Mouse (Mus musculus) heart, postnatal 0 days (tissue): Measurements from ENCODE around the gene Cacnb4. TPM values are rescaled to one million over a fixed set of nuclear protein-coding genes. Genes with fewer than 3 reads are reported as not detected.

ENCODE experiments used
- ATAC-seq: fragments of 200-750 bp; cut with Nextera tagmentation; 2 replicates; pipeline ENCODE4 v1.8.0; 2017; ENCODE audit warnings: low read depth, moderate number of reproducible peaks, moderate library complexity; ENCODE audit not compliant: insufficient read depth
- DNase-seq: peaks from one replicate; pipeline ENCODE4 v3.0.0-alpha.2; 2016; ENCODE audit warnings: low spot score
- H3K27ac ChIP-seq: fragments of 300-500 bp; sonication (generic); 2 replicates; pipeline ENCODE4 v1.5.1; 2014; ENCODE audit warnings: low read depth, mild to moderate bottlenecking
- H3K27me3 ChIP-seq: fragments of 300-500 bp; sonication (generic); 2 replicates; pipeline ENCODE4 v1.6.1; 2014; ENCODE audit warnings: low read length, mixed read lengths; ENCODE audit not compliant: control insufficient read depth, insufficient read depth
- H3K36me3 ChIP-seq: fragments of 300-500 bp; sonication (generic); replicated peaks from 2 replicates; pipeline ENCODE4 v1.6.1; 2014; ENCODE audit warnings: low read length, mixed read lengths; ENCODE audit not compliant: control insufficient read depth, insufficient read depth
- H3K4me1 ChIP-seq: fragments of 300-500 bp; sonication (generic); 2 replicates; pipeline ENCODE4 v1.6.1; 2014; ENCODE audit warnings: antibody characterized with exemption; ENCODE audit not compliant: control insufficient read depth, insufficient read depth
- H3K4me2 ChIP-seq: fragments of 300-500 bp; sonication (generic); 2 replicates; pipeline ENCODE4 v1.6.1; 2014; ENCODE audit warnings: low read depth, mild to moderate bottlenecking, low read length, moderate library complexity
- H3K4me3 ChIP-seq: fragments of 300-500 bp; sonication (generic); 2 replicates; pipeline ENCODE4 v1.5.1; 2014; ENCODE audit warnings: low read depth, low read length
- H3K9ac ChIP-seq: fragments of 300-500 bp; sonication (generic); replicated peaks from 2 replicates; pipeline ENCODE4 v1.6.1; 2014; ENCODE audit warnings: low read depth, low read length, mixed read lengths
- H3K9me3 ChIP-seq: fragments of 300-500 bp; sonication (generic); replicated peaks from 2 replicates; pipeline ENCODE4 v1.6.1; 2016; ENCODE audit warnings: low read length; ENCODE audit not compliant: control insufficient read depth
- CTCF ChIP-seq: IDR thresholded peaks from 2 replicates; pipeline ENCODE4 v1.5.1; 2016; ENCODE audit warnings: antibody characterized with exemption, control low read depth, low read depth
- EP300 ChIP-seq: IDR thresholded peaks from 2 replicates; pipeline ENCODE4 v1.6.1; 2016; ENCODE audit warnings: antibody characterized with exemption, low read depth
- WGBS: fragments of 180-500 bp; shearing (Covaris S2); extraction: QIAGEN DNeasy Blood & Tissue Kit; methylation state at CpG from one replicate; pipeline ENCODE4 v1.1.7; 2014; 5-methylcytosine and 5-hydroxymethylcytosine counted together
- polyA plus RNA-seq: library from polyadenylated mRNA; unstranded; fragments of >200 nt; fragmentation: Nextera tagmentation; extraction: Ambion mirVana; gene quantifications from 2 replicates; pipeline ENCODE4 v1.2.1, GENCODE M21; 2015
- total RNA-seq: library from RNA; depleted of rRNA; stranded (reverse); fragments of >200 nt; gene quantifications from 2 replicates; pipeline ENCODE4 v1.2.3, GENCODE M21; 2014; ENCODE audit warnings: low replicate concordance

The Cacnb4 gene
- total and polyA plus RNA-seq, 2 experiments from 2014 or later, result 0.56 to 0.69 TPM

DNA sequence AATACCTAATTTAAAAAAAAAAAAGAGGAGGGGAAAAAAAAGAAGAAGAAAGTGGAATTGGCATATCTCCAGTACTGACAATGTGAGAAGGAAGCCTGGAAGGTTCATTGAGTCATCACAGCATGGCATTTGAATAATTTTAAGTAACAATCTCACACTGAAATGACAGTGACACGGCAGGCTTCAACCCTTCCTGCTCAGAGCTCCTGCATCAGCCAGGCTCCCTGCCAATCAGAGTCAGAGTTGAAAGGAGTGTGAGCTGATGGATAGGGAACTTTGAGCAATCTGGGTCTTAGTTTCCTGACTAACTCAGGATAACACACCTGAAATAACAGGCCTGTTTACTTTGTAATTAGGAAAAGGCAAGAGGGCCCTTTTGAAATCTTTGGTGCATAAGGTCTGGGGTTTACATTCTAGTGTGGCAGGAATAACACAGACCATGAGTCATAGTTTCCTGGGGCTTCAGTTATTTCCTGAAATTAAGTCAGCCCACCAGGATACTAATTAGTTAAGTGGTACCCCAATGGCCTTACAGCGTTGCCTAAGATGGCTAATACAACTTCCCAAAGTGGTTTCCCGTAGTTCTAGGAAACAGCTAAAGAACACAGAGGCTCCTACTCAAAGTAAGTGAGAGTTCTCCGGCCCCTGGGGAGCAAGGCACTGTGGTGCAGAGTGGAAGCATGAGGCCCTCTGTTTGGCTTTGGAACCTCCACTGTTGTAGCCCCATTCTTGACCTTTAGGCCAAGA is 204.9 kb downstream of the Cacnb4 start:
- ATAC-seq, result peak; percentile 36; the same call in 1 of the 2 replicates
- no peak for DNase-seq
- Histone ChIP-seq H3K27ac (no peak overlapping the region), H3K9ac (no peak overlapping the region), H3K27me3 (no peaks in the 10 kb centered on the region), H3K36me3 (no peaks in the 10 kb centered on the region), H3K9me3 (no peaks in the 10 kb centered on the region), H3K4me3 (no peak overlapping the region), H3K4me1 (peaks cover 2% of the 10 kb centered on the region; the same call in 1 of the 2 replicates), H3K4me2 (no peak overlapping the region)
- WGBS, result 31% methylated on average over 4 of the region's 4 CpGs
- TF ChIP-seq CTCF (no peak), EP300 (no peak)

DNA sequence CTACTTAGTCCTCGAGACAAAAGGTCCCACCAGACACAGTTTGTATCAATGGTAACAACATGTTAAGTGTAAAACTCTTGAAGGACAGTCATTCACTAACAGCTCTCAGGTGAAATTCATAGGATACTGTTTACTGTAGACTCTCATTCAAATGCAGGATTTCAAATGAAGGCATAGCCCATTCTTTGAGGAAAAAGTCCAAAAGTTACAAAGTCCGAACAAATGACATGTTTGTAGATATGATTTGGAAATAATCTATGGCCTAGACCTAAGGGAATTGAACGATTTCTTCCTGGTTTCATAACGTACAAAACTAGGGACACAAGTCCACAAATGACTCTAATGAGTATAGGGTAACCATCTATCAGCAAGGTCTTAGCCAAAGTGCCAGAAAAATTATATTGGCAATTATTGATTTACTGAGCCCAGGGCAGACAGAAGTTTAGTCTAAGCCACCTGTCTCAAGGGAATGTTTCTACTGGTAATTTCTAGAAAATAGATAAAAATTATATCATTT is 206.5 kb downstream of the Cacnb4 start:
- no peak overlapping the region for H3K4me2 ChIP-seq
- H3K4me3 ChIP-seq, result no peak overlapping the region
- 81% methylated on average over 4 of the region's 4 CpGs for WGBS
- H3K27ac ChIP-seq, result no peak overlapping the region
- H3K27me3 ChIP-seq, result no peaks in the 10 kb centered on the region
- TF ChIP-seq CTCF, result no peak
- no peak for TF ChIP-seq EP300
- no peak overlapping the region for H3K9ac ChIP-seq
- DNase-seq, result no peak
- H3K36me3 ChIP-seq, result no peaks in the 10 kb centered on the region
- H3K9me3 ChIP-seq, result no peaks in the 10 kb centered on the region
- no peaks in the 10 kb centered on the region for H3K4me1 ChIP-seq
- no peak for ATAC-seq

DNA sequence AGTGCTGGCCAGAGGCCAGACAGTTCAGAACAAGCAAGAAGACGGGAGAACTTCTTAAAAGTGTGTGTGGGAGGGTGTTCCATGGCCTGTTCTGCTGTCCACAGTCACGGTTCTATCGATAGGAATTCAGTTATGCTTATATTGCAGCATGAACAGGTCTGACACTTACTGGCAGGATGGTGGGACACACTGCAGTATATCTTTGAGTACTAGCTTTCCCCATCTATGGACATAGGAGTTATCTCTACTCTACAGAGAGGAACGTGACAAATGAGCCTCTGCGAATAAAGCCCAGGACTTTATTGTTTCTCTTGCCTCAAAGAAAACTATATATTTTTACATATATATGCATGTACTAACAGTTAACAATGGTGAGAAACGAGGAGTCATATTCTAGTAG is 209.0 kb downstream of the Cacnb4 start:
- DNase-seq (no peak), ATAC-seq (no peak)
- TF ChIP-seq CTCF (no peak), EP300 (no peak)
- H3K36me3 ChIP-seq, result no peaks in the 10 kb centered on the region
- H3K27ac ChIP-seq, result no peak overlapping the region
- H3K4me3 ChIP-seq, result no peak overlapping the region
- no peaks in the 10 kb centered on the region for H3K27me3 ChIP-seq
- no peak overlapping the region for H3K9ac ChIP-seq
- H3K4me2 ChIP-seq, result no peak overlapping the region
- H3K4me1 ChIP-seq, result no peaks in the 10 kb centered on the region
- no peaks in the 10 kb centered on the region for H3K9me3 ChIP-seq
- WGBS, result 59% methylated on average over 6 of the region's 6 CpGs

DNA sequence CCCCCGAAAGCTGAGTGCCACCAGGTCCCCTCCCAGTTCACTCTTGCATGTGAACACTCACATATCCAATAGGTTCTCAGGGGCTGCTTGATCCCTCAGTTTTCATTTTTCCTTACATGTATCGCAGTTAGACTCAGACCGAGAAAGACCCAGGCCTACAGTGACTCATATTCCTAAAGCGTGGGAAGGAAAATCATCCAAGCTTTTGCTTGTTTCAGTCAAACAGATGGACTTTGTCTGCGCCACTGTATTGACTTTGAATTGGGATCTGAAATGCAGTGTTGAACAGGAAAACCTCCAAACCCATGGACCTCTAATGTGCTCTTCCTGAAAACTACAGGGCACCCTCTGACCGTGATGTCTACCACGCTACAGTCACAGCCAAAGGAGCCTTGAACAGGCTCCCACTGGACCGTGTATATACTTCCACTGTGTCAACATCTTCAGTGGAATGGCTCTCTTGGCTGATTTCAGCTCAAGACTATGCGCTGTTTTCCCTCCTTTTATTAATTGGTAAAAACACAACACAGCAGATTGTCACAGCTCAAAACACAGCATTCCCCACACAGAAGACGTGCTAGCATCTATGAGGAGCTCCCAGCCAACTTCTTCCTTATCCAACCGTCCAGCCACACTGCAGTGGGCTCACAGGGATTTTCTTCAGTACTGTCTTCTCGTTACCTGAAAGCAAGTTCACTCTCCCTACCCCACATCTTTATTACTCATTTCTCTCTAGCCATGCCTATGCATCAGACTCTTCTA is 215.2 kb downstream of the Cacnb4 start:
- no peak overlapping the region for H3K4me2 ChIP-seq
- H3K27me3 ChIP-seq, result no peaks in the 10 kb centered on the region
- no peak for DNase-seq
- H3K4me3 ChIP-seq, result no peak overlapping the region
- no peaks in the 10 kb centered on the region for H3K36me3 ChIP-seq
- no peak for ATAC-seq
- WGBS, result 86% methylated on average over 12 of the region's 12 CpGs
- no peak for TF ChIP-seq EP300
- TF ChIP-seq CTCF, result no peak
- no peaks in the 10 kb centered on the region for H3K4me1 ChIP-seq
- H3K9me3 ChIP-seq, result no peaks in the 10 kb centered on the region
- no peak overlapping the region for H3K9ac ChIP-seq
- H3K27ac ChIP-seq, result no peak overlapping the region

DNA sequence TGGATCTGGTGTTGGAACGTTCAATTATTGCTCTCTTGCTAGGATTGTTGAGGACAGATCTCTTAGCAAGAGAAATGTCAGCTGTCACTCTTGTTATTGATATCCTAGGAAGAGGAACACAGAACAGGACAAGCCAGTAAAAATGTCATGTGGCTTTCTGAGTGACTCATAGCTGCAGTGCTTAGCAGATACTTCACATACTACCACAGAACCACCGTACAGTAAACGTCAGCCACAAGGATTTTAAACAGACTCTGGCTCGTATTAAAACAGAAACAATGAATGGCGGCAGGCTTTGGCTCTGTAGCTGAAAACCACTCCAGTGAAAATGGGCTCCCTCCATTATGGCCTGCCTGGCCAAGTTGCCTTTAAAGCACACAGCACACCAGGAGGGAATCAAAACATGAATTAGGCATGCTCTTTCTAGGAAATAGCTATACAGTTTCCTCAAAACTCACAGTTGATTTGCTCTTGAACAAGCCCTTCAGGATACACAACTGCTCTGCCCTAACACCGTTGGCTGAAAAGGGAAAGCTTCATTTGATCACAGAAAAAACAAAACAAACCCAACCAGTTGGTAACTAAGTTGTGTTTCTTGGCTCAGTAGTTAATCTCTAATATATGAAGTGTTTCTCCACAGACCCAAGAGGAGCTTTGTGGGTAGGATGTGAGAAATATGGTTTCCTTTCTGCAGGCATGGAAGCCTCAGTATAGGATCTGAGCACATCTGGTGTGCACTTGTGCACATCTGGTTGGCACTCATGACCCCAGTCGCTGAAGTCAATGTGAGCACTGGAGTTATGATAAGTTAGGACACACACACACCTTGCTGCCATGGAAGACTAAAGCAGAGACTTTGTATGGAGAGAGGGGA is 220.8 kb downstream of the Cacnb4 start:
- Histone ChIP-seq H3K36me3 (no peaks in the 10 kb centered on the region), H3K4me2 (no peak overlapping the region), H3K27me3 (no peaks in the 10 kb centered on the region), H3K27ac (no peak overlapping the region), H3K4me3 (no peak overlapping the region), H3K9me3 (no peaks in the 10 kb centered on the region), H3K4me1 (no peaks in the 10 kb centered on the region), H3K9ac (no peak overlapping the region)
- WGBS, result 48% methylated on average over 7 of the region's 7 CpGs
- TF ChIP-seq CTCF, result no peak
- TF ChIP-seq EP300, result no peak
- no peak for DNase-seq
- no peak for ATAC-seq
